Mouse (Mus musculus) liver, embryonic 14.5 days (tissue): ENCODE data around the gene Dlgap5.

Experiments
- CTCF ChIP-seq: IDR thresholded peaks from 2 replicates; pipeline ENCODE4 v1.5.1; 2016; ENCODE audit warnings: antibody characterized with exemption, low read depth, control low read depth
- EP300 ChIP-seq: IDR thresholded peaks from 2 replicates; pipeline ENCODE4 v1.6.1; 2016; ENCODE audit warnings: antibody characterized with exemption, low read depth

DNA sequence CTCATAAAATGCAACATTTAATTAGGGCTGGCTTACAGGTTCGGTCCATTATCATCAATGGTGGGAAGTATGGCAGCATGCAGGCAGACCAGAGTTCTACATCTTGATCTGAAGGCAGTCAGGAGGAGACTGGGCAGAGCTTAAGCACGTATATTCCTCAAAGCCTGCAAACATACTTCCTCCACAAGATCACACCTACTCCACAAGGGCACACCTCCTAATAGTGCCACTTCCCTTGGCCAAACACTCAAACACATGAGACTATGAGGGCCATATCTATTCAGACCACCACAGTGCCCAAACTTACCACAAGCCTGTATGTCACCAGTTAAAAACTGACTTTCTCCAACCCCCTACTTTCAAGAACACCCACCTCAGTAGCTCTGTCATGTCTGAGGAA, 56.8 kb downstream of the Dlgap5 start:
- no peak for TF ChIP-seq CTCF
- TF ChIP-seq EP300: no peak
